Mouse (Mus musculus): ENCODE data around the gene Ksr1. TPM values are rescaled to one million over a fixed set of nuclear protein-coding genes. Genes with fewer than 3 reads are reported as not detected.
"Not testable (repeated sequence)": the region's sequence is repeated elsewhere in the genome, so short reads cannot be mapped to it uniquely, and the experiment has no call there.

Gene Ksr1
- total and polyA plus RNA-seq, 2 experiments from 2014 or later = 1.9 to 51.3 TPM

GRCm38 (mm10) chr11:79008007-79008775, 138.0 kb downstream of the Ksr1 start:
- H3K4me3 ChIP-seq (ENCODE audit: low read length) = no peak overlapping the region
- TF ChIP-seq CTCF (IDR thresholded peaks at IDR 0.05; ENCODE audit: low read depth) = no peak
- 73% methylated on average over 6 of the region's 6 CpGs for WGBS
- no peak overlapping the region for H3K9ac ChIP-seq (replicated peaks; ENCODE audit: low read length)
- H3K4me1 ChIP-seq (ENCODE audit: insufficient read depth, low read length) = no peaks in the 10 kb centered on the region
- no peaks in the 10 kb centered on the region for H3K9me3 ChIP-seq (ENCODE audit: low read length)
- DNase-seq (ENCODE audit: low spot score) = no peak
- ATAC-seq = no peak
- no peak overlapping the region for H3K27ac ChIP-seq
- H3K27me3 ChIP-seq (ENCODE audit: insufficient read depth, low read length) = no peaks in the 10 kb centered on the region
- H3K4me2 ChIP-seq (ENCODE audit: low read depth, low read length) = no peak overlapping the region
- H3K36me3 ChIP-seq (ENCODE audit: insufficient read depth, low read length) = no peaks in the 10 kb centered on the region

- ATAC-seq; H3K4me2 ChIP-seq (ENCODE audit: low read depth, low read length); H3K36me3 ChIP-seq (ENCODE audit: insufficient read depth, low read length); DNase-seq (ENCODE audit: low spot score); H3K27ac ChIP-seq; H3K27me3 ChIP-seq (ENCODE audit: insufficient read depth, low read length); H3K9ac ChIP-seq (replicated peaks; ENCODE audit: low read length); H3K4me3 ChIP-seq (ENCODE audit: low read length); H3K9me3 ChIP-seq (ENCODE audit: low read length); H3K4me1 ChIP-seq (ENCODE audit: insufficient read depth, low read length): not testable (repeated sequence)
- WGBS = 86% methylated on average over 3 of the region's 3 CpGs
These were observed 138.9 kb downstream of the Ksr1 start for GRCm38 (mm10) chr11:79007356-79007755.

GRCm38 (mm10) chr11:79006417-79006816, 139.8 kb downstream of the Ksr1 start:
- Histone ChIP-seq H3K4me2 (ENCODE audit: low read depth, low read length) (no peak overlapping the region), H3K9me3 (ENCODE audit: low read length) (no peaks in the 10 kb centered on the region), H3K9ac (replicated peaks; ENCODE audit: low read length) (no peak overlapping the region), H3K27ac (no peak overlapping the region), H3K4me3 (ENCODE audit: low read length) (no peak overlapping the region), H3K27me3 (ENCODE audit: insufficient read depth, low read length) (no peaks in the 10 kb centered on the region), H3K36me3 (ENCODE audit: insufficient read depth, low read length) (no peaks in the 10 kb centered on the region), H3K4me1 (ENCODE audit: insufficient read depth, low read length) (no peaks in the 10 kb centered on the region)
- no peak for TF ChIP-seq CTCF (IDR thresholded peaks at IDR 0.05; ENCODE audit: low read depth)
- ATAC-seq (no peak), DNase-seq (ENCODE audit: low spot score) (no peak)
- WGBS = 60% methylated on average over 5 of the region's 5 CpGs

GRCm38 (mm10) chr11:79005578-79006394, 140.4 kb downstream of the Ksr1 start:
- no peak for ATAC-seq

GRCm38 (mm10) chr11:79003769-79004638, 142.2 kb downstream of the Ksr1 start:
- ATAC-seq = no peak
- Histone ChIP-seq H3K4me3 (ENCODE audit: low read length) (no peak overlapping the region), H3K4me2 (ENCODE audit: low read depth, low read length) (no peak overlapping the region), H3K4me1 (ENCODE audit: insufficient read depth, low read length) (no peaks in the 10 kb centered on the region), H3K9ac (replicated peaks; ENCODE audit: low read length) (no peak overlapping the region), H3K36me3 (ENCODE audit: insufficient read depth, low read length) (no peaks in the 10 kb centered on the region), H3K27ac (no peak overlapping the region), H3K27me3 (ENCODE audit: insufficient read depth, low read length) (no peaks in the 10 kb centered on the region), H3K9me3 (ENCODE audit: low read length) (no peaks in the 10 kb centered on the region)
- TF ChIP-seq CTCF (IDR thresholded peaks at IDR 0.05; ENCODE audit: low read depth) = no peak
- WGBS = 84% methylated on average over 10 of the region's 10 CpGs
- no peak for DNase-seq (ENCODE audit: low spot score)

More at GRCm38 (mm10) chr11:79005578-79006394, 140.4 kb downstream of the Ksr1 start:
- TF ChIP-seq CTCF (IDR thresholded peaks at IDR 0.05; ENCODE audit: low read depth) = no peak
- Histone ChIP-seq H3K9ac (replicated peaks; ENCODE audit: low read length) (no peak overlapping the region), H3K36me3 (ENCODE audit: insufficient read depth, low read length) (no peaks in the 10 kb centered on the region), H3K9me3 (ENCODE audit: low read length) (no peaks in the 10 kb centered on the region), H3K4me3 (ENCODE audit: low read length) (no peak overlapping the region), H3K27ac (no peak overlapping the region), H3K27me3 (ENCODE audit: insufficient read depth, low read length) (no peaks in the 10 kb centered on the region), H3K4me2 (ENCODE audit: low read depth, low read length) (no peak overlapping the region), H3K4me1 (ENCODE audit: insufficient read depth, low read length) (no peaks in the 10 kb centered on the region)
- DNase-seq (ENCODE audit: low spot score) = no peak
- WGBS = 91% methylated on average over 14 of the region's 14 CpGs

GRCm38 (mm10) chr11:79003053-79003768, 143.0 kb downstream of the Ksr1 start:
- TF ChIP-seq CTCF (IDR thresholded peaks at IDR 0.05; ENCODE audit: low read depth) = no peak
- Histone ChIP-seq H3K4me1 (ENCODE audit: insufficient read depth, low read length) (no peaks in the 10 kb centered on the region), H3K27me3 (ENCODE audit: insufficient read depth, low read length) (no peaks in the 10 kb centered on the region), H3K4me3 (ENCODE audit: low read length) (no peak overlapping the region), H3K4me2 (ENCODE audit: low read depth, low read length) (no peak overlapping the region), H3K27ac (0 out of 2 replicates have a peak overlapping the region, but pooled peaks have one; percentile 21), H3K9ac (replicated peaks; ENCODE audit: low read length) (no peak overlapping the region), H3K9me3 (ENCODE audit: low read length) (no peaks in the 10 kb centered on the region), H3K36me3 (ENCODE audit: insufficient read depth, low read length) (no peaks in the 10 kb centered on the region)
- DNase-seq (ENCODE audit: low spot score) = no peak
- 81% methylated on average over 11 of the region's 11 CpGs for WGBS
- no peak for ATAC-seq

All from hindbrain, postnatal 0 days (tissue).